Mouse (Mus musculus) granulocyte monocyte progenitor cell, adult 5-6 weeks (primary cell): ENCODE measurements around the gene Olfr50. TPM values are rescaled to one million over a fixed set of nuclear protein-coding genes. Genes with fewer than 3 reads are reported as not detected.

Experiments
- ATAC-seq: replicated peaks from 2 replicates; pipeline ENCODE4 v1.8.0; 2016; ENCODE audit warnings: mild to moderate bottlenecking, moderate TSS enrichment, inconsistent platforms; ENCODE audit not compliant: poor library complexity, severe bottlenecking
- total RNA-seq, 2 experiments: library from RNA; stranded (forward) in 1 of 2; stranded (reverse) in 1 of 2; fragments of 200-712, 200-1000 nt in 1 of 2; fragments of >200 nt in 1 of 2; fragmentation: Nextera tagmentation in 1 of 2; gene quantifications; 2 replicates each; pipeline ENCODE4 v1.2.3; 2014 to 2017

Olfr50 gene
- total RNA-seq (2014; fragmentation: Nextera tagmentation) (not detected in 2 replicates), total RNA-seq (2017) (not detected in 2 replicates)

DNA sequence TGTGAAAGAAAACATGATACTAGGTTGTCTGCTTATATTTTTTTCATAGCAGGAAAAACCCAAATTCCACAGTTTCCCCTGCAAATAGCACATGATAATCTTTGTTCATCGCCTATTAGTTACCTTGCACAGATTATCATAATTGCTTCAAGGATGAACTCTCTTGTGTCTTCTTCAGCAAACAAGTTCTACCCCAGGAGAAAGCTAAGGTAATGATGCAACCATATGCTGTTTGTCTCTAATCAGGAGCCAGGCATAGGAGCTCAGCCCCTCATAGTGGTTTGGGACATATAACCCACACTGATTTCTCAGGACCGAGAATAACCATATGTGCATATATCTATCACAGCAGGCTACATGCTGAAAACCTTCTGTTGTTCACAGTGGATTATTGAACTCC is at the start of gene Olfr50:
TSS of gene Olfr50 (plus strand) at position 301 of the 400 bp plus-strand sequence.
- ATAC-seq, result no peak

DNA sequence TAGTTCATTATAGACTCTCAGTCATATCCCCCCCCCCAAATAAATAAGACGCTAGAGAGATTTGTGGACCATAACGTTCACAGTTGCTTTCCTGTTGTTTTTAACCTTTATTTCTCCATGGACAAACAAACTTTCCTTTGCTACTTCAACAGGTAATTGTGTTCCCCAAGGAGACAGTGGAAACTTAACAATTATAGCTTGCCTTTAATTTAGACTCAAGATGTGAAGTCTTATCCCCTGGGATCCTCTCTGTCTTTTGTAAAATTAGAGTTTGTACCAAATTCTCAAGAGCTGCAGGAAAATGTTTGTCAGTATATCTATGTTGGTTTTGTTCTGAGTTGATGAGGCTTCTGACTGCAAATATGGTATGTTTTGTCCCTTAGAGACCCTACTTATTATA is 6.4 kb upstream of the Olfr50 start, which contains the start of gene Olfr348:
TSS of gene Olfr348 (plus strand) at position 301 of the 400 bp plus-strand sequence.
- no peak for ATAC-seq

GRCm38 (mm10) chr2:36816932-36817331 is 26.6 kb downstream of the Olfr50 start, which contains the start of gene Olfr3:
Olfr3 (minus strand) TSS chr2:36817032.
- no peak for ATAC-seq

DNA sequence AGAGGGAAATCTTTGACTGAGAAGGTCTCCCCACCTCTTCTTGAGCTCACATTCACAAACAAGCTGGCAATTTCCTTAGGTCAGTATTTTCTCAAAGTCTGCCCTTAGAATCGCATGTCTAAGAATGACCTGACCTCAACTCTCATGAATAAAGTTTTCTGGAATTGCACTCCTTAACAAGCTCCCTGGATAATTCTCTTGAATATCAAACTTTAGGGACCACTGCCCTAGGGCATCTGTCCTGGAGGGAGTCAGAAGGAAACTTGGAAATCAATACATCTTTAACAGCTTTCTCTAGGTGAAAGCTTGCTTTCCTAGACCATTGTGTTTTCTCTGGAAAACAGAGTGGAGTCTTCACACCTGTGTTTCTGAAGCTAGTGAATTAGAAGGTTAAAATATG is 55.7 kb downstream of the Olfr50 start, which contains the start of gene Olfr350:
TSS of gene Olfr350 (plus strand) at position 301 of the 400 bp plus-strand sequence.
- no peak for ATAC-seq

Other genes starting within 250 kb of the Olfr50 start
- not detected in 2 replicates for gene Olfr344, start 223.9 kb upstream of the Olfr50 start, total RNA-seq (2014; fragmentation: Nextera tagmentation)
- gene Olfr344, start 223.9 kb upstream of the Olfr50 start, total RNA-seq (2017), result not detected in 2 replicates
- not detected in 2 replicates for gene Olfr345, start 150.5 kb upstream of the Olfr50 start, total RNA-seq (2014; fragmentation: Nextera tagmentation)
- gene Olfr345, start 150.5 kb upstream of the Olfr50 start, total RNA-seq (2017), result not detected in 2 replicates
- not detected in 2 replicates for gene Olfr346, start 104.8 kb upstream of the Olfr50 start, total RNA-seq (2014; fragmentation: Nextera tagmentation)
- not detected in 2 replicates for gene Olfr346, start 104.8 kb upstream of the Olfr50 start, total RNA-seq (2017)
- gene Olfr347, start 58.6 kb upstream of the Olfr50 start, total RNA-seq (2014; fragmentation: Nextera tagmentation), result not detected in 2 replicates
- not detected in 2 replicates for gene Olfr347, start 58.6 kb upstream of the Olfr50 start, total RNA-seq (2017)
- not detected in 2 replicates for gene Olfr348, start 6.3 kb upstream of the Olfr50 start, total RNA-seq (2014; fragmentation: Nextera tagmentation)
- not detected in 2 replicates for gene Olfr348, start 6.3 kb upstream of the Olfr50 start, total RNA-seq (2017)
- not detected in 2 replicates for gene Olfr3, start 26.5 kb downstream of the Olfr50 start, total RNA-seq (2014; fragmentation: Nextera tagmentation)
- not detected in 2 replicates for gene Olfr3, start 26.5 kb downstream of the Olfr50 start, total RNA-seq (2017)
- not detected in 2 replicates for gene Olfr350, start 55.8 kb downstream of the Olfr50 start, total RNA-seq (2014; fragmentation: Nextera tagmentation)
- gene Olfr350, start 55.8 kb downstream of the Olfr50 start, total RNA-seq (2017), result not detected in 2 replicates
- gene Olfr351, start 72.1 kb downstream of the Olfr50 start, total RNA-seq (2014; fragmentation: Nextera tagmentation), result not detected in 2 replicates
- gene Olfr351, start 72.1 kb downstream of the Olfr50 start, total RNA-seq (2017), result not detected in 2 replicates
- gene Olfr352, start 77.9 kb downstream of the Olfr50 start, total RNA-seq (2014; fragmentation: Nextera tagmentation), result not detected in 2 replicates
- not detected in 2 replicates for gene Olfr352, start 77.9 kb downstream of the Olfr50 start, total RNA-seq (2017)
- not detected in 2 replicates for gene Olfr353, start 102.4 kb downstream of the Olfr50 start, total RNA-seq (2014; fragmentation: Nextera tagmentation)
- not detected in 2 replicates for gene Olfr353, start 102.4 kb downstream of the Olfr50 start, total RNA-seq (2017)
- not detected in 2 replicates for gene Olfr354, start 115.1 kb downstream of the Olfr50 start, total RNA-seq (2014; fragmentation: Nextera tagmentation)
- gene Olfr354, start 115.1 kb downstream of the Olfr50 start, total RNA-seq (2017), result not detected in 2 replicates
- gene Olfr355, start 138.4 kb downstream of the Olfr50 start, total RNA-seq (2014; fragmentation: Nextera tagmentation), result not detected in 2 replicates
- gene Olfr355, start 138.4 kb downstream of the Olfr50 start, total RNA-seq (2017), result not detected in 2 replicates
- not detected in 2 replicates for gene Olfr356, start 146.6 kb downstream of the Olfr50 start, total RNA-seq (2014; fragmentation: Nextera tagmentation)
- not detected in 2 replicates for gene Olfr356, start 146.6 kb downstream of the Olfr50 start, total RNA-seq (2017)
- not detected in 2 replicates for gene Olfr357, start 203.3 kb downstream of the Olfr50 start, total RNA-seq (2014; fragmentation: Nextera tagmentation)
- gene Olfr357, start 203.3 kb downstream of the Olfr50 start, total RNA-seq (2017), result not detected in 2 replicates
- gene Olfr358, start 218.8 kb downstream of the Olfr50 start, total RNA-seq (2014; fragmentation: Nextera tagmentation), result not detected in 2 replicates
- not detected in 2 replicates for gene Olfr358, start 218.8 kb downstream of the Olfr50 start, total RNA-seq (2017)